17 mouse cellular contexts compared by ENCODE assay signal in genomic region chr3:110064709-110065256, GRCm38 (mm10).
"Had no signal": no experiment of that assay in that cellular context is flagged by ENCODE, and none has a peak within 500 bp of the region (broad histone marks: within the 10 kb centered on the region; RNA-seq: fewer than 3 reads in every experiment).

No protein-coding gene starts in this region.

- H3K9me3 ChIP-seq: midbrain, embryonic 10.5 days; midbrain, embryonic 12.5 days; neural tube, embryonic 13.5 days had no signal

- DNase-seq: lung, adult 18-20 months; lung, embryonic 14.5 days; lung, postnatal 10 days; lung, postnatal 4 days; midbrain, embryonic 14.5 days; retina, postnatal 1 day; right cerebral cortex, adult 18-20 months; right cerebral cortex, postnatal 25 days; right cerebral cortex, postnatal 4 days; spleen, adult 18-20 months; thymus, adult 18-20 months; thymus, postnatal 14 days; thymus, postnatal 36 days had no signal

- H3K4me3 ChIP-seq: midbrain, embryonic 10.5 days; midbrain, embryonic 12.5 days; myocyte; neural tube, embryonic 13.5 days had no signal

- H3K27me3 ChIP-seq: midbrain, embryonic 12.5 days; neural tube, embryonic 13.5 days had no signal

- H3K27ac ChIP-seq: midbrain, embryonic 10.5 days; midbrain, embryonic 12.5 days; neural tube, embryonic 13.5 days had no signal

- H3K4me1 ChIP-seq: midbrain, embryonic 10.5 days; midbrain, embryonic 12.5 days; neural tube, embryonic 13.5 days had no signal

- H3K36me3 ChIP-seq: midbrain, embryonic 10.5 days; midbrain, embryonic 12.5 days; neural tube, embryonic 13.5 days had no signal

- H3K4me2 ChIP-seq: lung, embryonic 14.5 days; midbrain, embryonic 12.5 days; neural tube, embryonic 13.5 days had no signal

- H3K9ac ChIP-seq: lung, embryonic 14.5 days; midbrain, embryonic 12.5 days; neural tube, embryonic 13.5 days had no signal
